Mouse (Mus musculus) embryonic facial prominence, embryonic 10.5 days (tissue): ENCODE measurements around the gene Golga3. TPM values are rescaled to one million over a fixed set of nuclear protein-coding genes. Genes with fewer than 3 reads are reported as not detected.
A peak's percentile ranks its signal among the peaks of the same experiment; 100 is the strongest.

ENCODE experiments used
- DNase-seq: peaks from one replicate; pipeline ENCODE4 v3.0.0-alpha.2; 2017; ENCODE audit warnings: low spot score
- H3K27ac ChIP-seq: fragments of 300-500 bp; sonication (generic); replicated peaks from 2 replicates; pipeline ENCODE4 v1.5.1; 2016; ENCODE audit warnings: mild to moderate bottlenecking
- H3K27me3 ChIP-seq: fragments of 300-500 bp; sonication (generic); replicated peaks from 2 replicates; pipeline ENCODE4 v1.6.1; 2016; ENCODE audit warnings: low read depth, mild to moderate bottlenecking; ENCODE audit not compliant: poor library complexity, severe bottlenecking
- H3K36me3 ChIP-seq: fragments of 300-500 bp; sonication (generic); replicated peaks from 2 replicates; pipeline ENCODE4 v1.6.1; 2016; ENCODE audit warnings: mild to moderate bottlenecking, moderate library complexity
- H3K4me1 ChIP-seq: fragments of 300-500 bp; sonication (generic); 2 replicates; pipeline ENCODE4 v1.6.1; 2016
- H3K4me3 ChIP-seq: fragments of 300-500 bp; sonication (generic); 2 replicates; pipeline ENCODE4 v1.5.1; 2016; ENCODE audit warnings: mild to moderate bottlenecking, moderate library complexity
- H3K9me3 ChIP-seq: fragments of 300-500 bp; sonication (generic); 2 replicates; pipeline ENCODE4 v1.6.1; 2016; ENCODE audit warnings: mild to moderate bottlenecking
- WGBS: fragments of 180-500 bp; shearing (Covaris S2); methylation state at CpG from one replicate; pipeline ENCODE4 v1.1.7; 2016; 5-methylcytosine and 5-hydroxymethylcytosine counted together
- polyA plus RNA-seq: library from polyadenylated mRNA; unstranded; fragments of >200 nt; fragmentation: Nextera tagmentation; extraction: Ambion mirVana; gene quantifications from 2 replicates; pipeline ENCODE4 v1.2.1, GENCODE M21; 2016

The Golga3 gene
- polyA plus RNA-seq, 1 experiment from 2014 or later = 19.9 TPM

DNA sequence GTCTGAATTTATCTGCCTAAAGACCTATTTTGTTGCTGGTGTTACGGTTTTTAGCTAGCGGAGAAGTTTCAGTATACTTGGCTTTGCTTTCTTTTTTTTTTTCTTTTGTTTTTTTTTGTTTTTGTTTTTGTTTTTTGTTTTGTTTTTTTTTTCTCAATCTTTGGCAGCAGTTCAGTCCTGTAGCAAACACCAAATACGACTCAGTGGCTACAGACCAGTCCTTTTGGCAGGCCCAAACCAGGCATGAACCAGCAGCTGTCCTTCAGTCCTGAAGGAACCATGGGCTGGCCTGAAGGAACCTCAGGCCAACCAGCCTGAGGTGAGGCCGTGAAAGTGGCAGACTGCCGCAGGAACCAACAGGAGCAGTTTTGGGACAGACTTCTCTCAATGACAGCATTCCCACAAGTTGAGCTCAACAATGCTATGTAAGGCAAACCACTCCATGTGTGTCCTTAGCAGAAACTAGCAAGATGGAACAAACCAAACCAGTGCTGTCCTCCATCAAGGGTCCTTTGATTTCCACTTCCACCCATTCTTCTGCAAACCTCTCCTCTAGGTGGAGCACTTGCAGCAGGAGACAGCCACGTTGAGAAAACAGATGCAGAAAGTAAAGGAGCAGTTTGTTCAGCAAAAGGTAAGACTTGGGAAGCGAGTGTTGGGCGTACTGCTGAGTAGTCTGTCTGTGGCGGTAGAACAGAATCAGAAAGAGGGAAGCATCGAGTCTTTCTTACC lies 26.8 kb downstream of the Golga3 start:
- peaks cover 88% of the 10 kb centered on the region for H3K36me3 ChIP-seq
- 89% methylated on average over 10 of the region's 10 CpGs for WGBS
- no peaks in the 10 kb centered on the region for H3K4me1 ChIP-seq
- no peak overlapping the region for H3K27ac ChIP-seq
- no peaks in the 10 kb centered on the region for H3K27me3 ChIP-seq
- H3K9me3 ChIP-seq = no peaks in the 10 kb centered on the region
- no peak overlapping the region for H3K4me3 ChIP-seq
- DNase-seq = no peak

- no peak overlapping the region for H3K27ac ChIP-seq
- DNase-seq = no peak
- 85% methylated on average over 6 of the region's 6 CpGs for WGBS
- H3K4me1 ChIP-seq = no peaks in the 10 kb centered on the region
- no peak overlapping the region for H3K4me3 ChIP-seq
- H3K9me3 ChIP-seq = no peaks in the 10 kb centered on the region
- H3K36me3 ChIP-seq = peaks cover 97% of the 10 kb centered on the region
- H3K27me3 ChIP-seq = no peaks in the 10 kb centered on the region
Observed at GRCm38 (mm10) chr5:110204777-110205176, 28.3 kb downstream of the Golga3 start.

GRCm38 (mm10) chr5:110211312-110211711 lies 34.8 kb downstream of the Golga3 start:
- Histone ChIP-seq H3K9me3 (no peaks in the 10 kb centered on the region), H3K4me3 (no peak overlapping the region), H3K36me3 (peaks cover 100% of the 10 kb centered on the region), H3K4me1 (no peaks in the 10 kb centered on the region), H3K27ac (no peak overlapping the region), H3K27me3 (no peaks in the 10 kb centered on the region)
- DNase-seq = no peak
- WGBS = 88% methylated on average over 2 of the region's 2 CpGs

- Histone ChIP-seq H3K27ac (no peak overlapping the region), H3K9me3 (no peaks in the 10 kb centered on the region), H3K4me3 (no peak overlapping the region), H3K4me1 (no peaks in the 10 kb centered on the region), H3K27me3 (no peaks in the 10 kb centered on the region), H3K36me3 (peaks cover 100% of the 10 kb centered on the region)
- WGBS = 91% methylated on average over 3 of the region's 3 CpGs
- DNase-seq = no peak
Observed at GRCm38 (mm10) chr5:110216780-110217179, 40.3 kb downstream of the Golga3 start.

- H3K4me1 ChIP-seq = no peaks in the 10 kb centered on the region
- H3K9me3 ChIP-seq = no peaks in the 10 kb centered on the region
- no peaks in the 10 kb centered on the region for H3K27me3 ChIP-seq
- no peak overlapping the region for H3K27ac ChIP-seq
- peaks cover 91% of the 10 kb centered on the region for H3K36me3 ChIP-seq
- no peak for DNase-seq
- 93% methylated on average over 4 of the region's 4 CpGs for WGBS
- no peak overlapping the region for H3K4me3 ChIP-seq
Observed at GRCm38 (mm10) chr5:110220331-110220730, 43.8 kb downstream of the Golga3 start.

- peaks cover 83% of the 10 kb centered on the region for H3K36me3 ChIP-seq
- H3K27ac ChIP-seq = no peak overlapping the region
- 90% methylated on average over 6 of the region's 6 CpGs for WGBS
- DNase-seq = no peak
- no peaks in the 10 kb centered on the region for H3K27me3 ChIP-seq
- no peaks in the 10 kb centered on the region for H3K4me1 ChIP-seq
- no peak overlapping the region for H3K4me3 ChIP-seq
- no peaks in the 10 kb centered on the region for H3K9me3 ChIP-seq
Observed at GRCm38 (mm10) chr5:110222757-110223156, 46.3 kb downstream of the Golga3 start.

GRCm38 (mm10) chr5:110225056-110225455 lies 48.6 kb downstream of the Golga3 start:
- H3K9me3 ChIP-seq = no peaks in the 10 kb centered on the region
- H3K4me3 ChIP-seq = no peak overlapping the region
- no peak for DNase-seq
- H3K4me1 ChIP-seq = peaks cover 2% of the 10 kb centered on the region
- H3K27ac ChIP-seq = no peak overlapping the region
- H3K36me3 ChIP-seq = peaks cover 63% of the 10 kb centered on the region
- 92% methylated on average over 3 of the region's 3 CpGs for WGBS
- no peaks in the 10 kb centered on the region for H3K27me3 ChIP-seq

- DNase-seq = no peak
- Histone ChIP-seq H3K4me3 (no peak overlapping the region), H3K4me1 (peaks cover 14% of the 10 kb centered on the region), H3K36me3 (peaks cover 39% of the 10 kb centered on the region), H3K27ac (no peak overlapping the region), H3K27me3 (no peaks in the 10 kb centered on the region), H3K9me3 (no peaks in the 10 kb centered on the region)
- WGBS = 40% methylated on average over 1 of the region's 1 CpGs
Observed at GRCm38 (mm10) chr5:110227336-110227883, 50.9 kb downstream of the Golga3 start.

GRCm38 (mm10) chr5:110230401-110230779 lies 53.9 kb downstream of the Golga3 start:
- H3K27ac ChIP-seq = peak overlapping the region; percentile 95
- no peak for DNase-seq
- H3K4me3 ChIP-seq = peak overlapping the region; percentile 97
- H3K9me3 ChIP-seq = no peaks in the 10 kb centered on the region
- WGBS = 10% methylated on average over 8 of the region's 8 CpGs
- peaks cover 32% of the 10 kb centered on the region for H3K36me3 ChIP-seq
- peaks cover 14% of the 10 kb centered on the region for H3K4me1 ChIP-seq
- H3K27me3 ChIP-seq = no peaks in the 10 kb centered on the region

GRCm38 (mm10) chr5:110230780-110231461 lies 54.4 kb downstream of the Golga3 start, which contains the start of gene Ankle2:
TSS of gene Ankle2 (plus strand) at chr5:110231004.
- peak; percentile 95 for DNase-seq
- WGBS = under 1% methylated on average over 81 of the region's 81 CpGs
- Histone ChIP-seq H3K4me1 (peaks cover 14% of the 10 kb centered on the region), H3K9me3 (no peaks in the 10 kb centered on the region), H3K36me3 (peaks cover 34% of the 10 kb centered on the region), H3K27ac (peak within 1 kb of the TSS; percentile 95), H3K4me3 (peak within 1 kb of the TSS; percentile 97), H3K27me3 (no peaks in the 10 kb centered on the region)

GRCm38 (mm10) chr5:110231638-110232037 lies 55.1 kb downstream of the Golga3 start:
- H3K27ac ChIP-seq = no peak overlapping the region; the same call in 1 of the 2 replicates
- WGBS = 49% methylated on average over 13 of the region's 13 CpGs
- DNase-seq = peak; percentile 18
- H3K36me3 ChIP-seq = peaks cover 38% of the 10 kb centered on the region
- H3K27me3 ChIP-seq = no peaks in the 10 kb centered on the region
- H3K4me3 ChIP-seq = peak overlapping the region; percentile 97
- no peaks in the 10 kb centered on the region for H3K9me3 ChIP-seq
- H3K4me1 ChIP-seq = peaks cover 14% of the 10 kb centered on the region

GRCm38 (mm10) chr5:110232346-110232745 lies 55.8 kb downstream of the Golga3 start:
- Histone ChIP-seq H3K4me3 (peak overlapping the region; percentile 97), H3K27ac (no peak overlapping the region), H3K9me3 (no peaks in the 10 kb centered on the region), H3K4me1 (peaks cover 14% of the 10 kb centered on the region), H3K36me3 (peaks cover 40% of the 10 kb centered on the region), H3K27me3 (no peaks in the 10 kb centered on the region)
- WGBS = 89% methylated on average over 6 of the region's 6 CpGs
- DNase-seq = no peak

- Histone ChIP-seq H3K9me3 (no peaks in the 10 kb centered on the region), H3K4me3 (no peak overlapping the region), H3K27me3 (no peaks in the 10 kb centered on the region), H3K36me3 (peaks cover 100% of the 10 kb centered on the region), H3K4me1 (no peaks in the 10 kb centered on the region), H3K27ac (no peak overlapping the region)
- no peak for DNase-seq
- WGBS = 81% methylated on average over 2 of the region's 2 CpGs
Observed at GRCm38 (mm10) chr5:110244091-110244490, 67.6 kb downstream of the Golga3 start.
